Mouse (Mus musculus): ENCODE measurements around the gene Ispd.
A peak's percentile ranks its signal among the peaks of the same experiment; 100 is the strongest.

The Ispd gene

GRCm38 (mm10) chr12:36564146-36564545 lies 182.9 kb downstream of the Ispd start:
- no peak for DNase-seq (ENCODE audit: low read depth, low spot score)

- no peak for DNase-seq (ENCODE audit: low read depth, low spot score)
Observed at GRCm38 (mm10) chr12:36566974-36567373, 185.7 kb downstream of the Ispd start.

- DNase-seq (ENCODE audit: low read depth, low spot score) = no peak
Observed at GRCm38 (mm10) chr12:36570414-36571095, 189.3 kb downstream of the Ispd start.

- no peak for DNase-seq (ENCODE audit: low read depth, low spot score)
Observed at GRCm38 (mm10) chr12:36584828-36585227, 203.6 kb downstream of the Ispd start.

GRCm38 (mm10) chr12:36597539-36598250 lies 216.4 kb downstream of the Ispd start:
- no peak for DNase-seq (ENCODE audit: low read depth, low spot score)

- DNase-seq (ENCODE audit: low read depth, low spot score) = no peak
Observed at GRCm38 (mm10) chr12:36621960-36622736, 240.9 kb downstream of the Ispd start.

GRCm38 (mm10) chr12:36627204-36627603 lies 246.0 kb downstream of the Ispd start:
- DNase-seq (ENCODE audit: low read depth, low spot score) = peak; percentile 37

- DNase-seq (ENCODE audit: low read depth, low spot score) = no peak
Observed at GRCm38 (mm10) chr12:36632427-36632826, 251.2 kb downstream of the Ispd start.

GRCm38 (mm10) chr12:36647514-36647913 lies 266.3 kb downstream of the Ispd start:
- DNase-seq (ENCODE audit: low read depth, low spot score) = no peak

- DNase-seq (ENCODE audit: low read depth, low spot score) = no peak
Observed at GRCm38 (mm10) chr12:36662496-36662895, 281.2 kb downstream of the Ispd start.

GRCm38 (mm10) chr12:36664783-36665182 lies 283.5 kb downstream of the Ispd start:
- DNase-seq (ENCODE audit: low read depth, low spot score) = no peak

GRCm38 (mm10) chr12:36666771-36667170 lies 285.5 kb downstream of the Ispd start:
- no peak for DNase-seq (ENCODE audit: low read depth, low spot score)

GRCm38 (mm10) chr12:36670164-36670908 lies 289.1 kb downstream of the Ispd start:
- no peak for DNase-seq (ENCODE audit: low read depth, low spot score)

- no peak for DNase-seq (ENCODE audit: low read depth, low spot score)
Observed at GRCm38 (mm10) chr12:36670915-36671579, 289.8 kb downstream of the Ispd start.

GRCm38 (mm10) chr12:36674481-36674880 lies 293.2 kb downstream of the Ispd start:
- DNase-seq (ENCODE audit: low read depth, low spot score) = peak; percentile 21

- no peak for DNase-seq (ENCODE audit: low read depth, low spot score)
Observed at GRCm38 (mm10) chr12:36678220-36678619, 297.0 kb downstream of the Ispd start.

GRCm38 (mm10) chr12:36680883-36681505 lies 299.7 kb downstream of the Ispd start:
- DNase-seq (ENCODE audit: low read depth, low spot score) = no peak

- DNase-seq (ENCODE audit: low read depth, low spot score) = no peak
Observed at GRCm38 (mm10) chr12:36681779-36682178, 300.5 kb downstream of the Ispd start.

- DNase-seq (ENCODE audit: low read depth, low spot score) = no peak
Observed at GRCm38 (mm10) chr12:36694072-36694471, 312.8 kb downstream of the Ispd start.

- no peak for DNase-seq (ENCODE audit: low read depth, low spot score)
Observed at GRCm38 (mm10) chr12:36704380-36704779, 323.1 kb downstream of the Ispd start.

- no peak for DNase-seq (ENCODE audit: low read depth, low spot score)
Observed at GRCm38 (mm10) chr12:36708810-36709209, 327.6 kb downstream of the Ispd start.

All from forelimb bud, embryonic 11.5 days (tissue).